Mouse (Mus musculus): ENCODE data around the gene Lrp3. TPM values are rescaled to one million over a fixed set of nuclear protein-coding genes. Genes with fewer than 3 reads are reported as not detected.

The Lrp3 gene
- polyA plus RNA-seq, 1 experiment from 2014 or later = 9.1 TPM

GRCm38 (mm10) chr7:35163600-35163999 is 51.7 kb downstream of the Lrp3 start:
- 0 out of 2 replicates have a peak, but pooled peaks cover 5% of the 10 kb centered on the region for H3K4me1 ChIP-seq (replicated peaks)
- no peak overlapping the region for H3K4me3 ChIP-seq (replicated peaks)
- H3K4me2 ChIP-seq = no peak overlapping the region
- no peak for ATAC-seq (ENCODE audit: insufficient number of reproducible peaks, insufficient read depth, low FRiP score, low TSS enrichment, low read depth)
- 76% methylated on average over 7 of the region's 7 CpGs for WGBS
- H3K36me3 ChIP-seq = no peaks in the 10 kb centered on the region
- no peaks in the 10 kb centered on the region for H3K9me3 ChIP-seq
- H3K9ac ChIP-seq (replicated peaks) = no peak overlapping the region
- H3K27ac ChIP-seq = no peak overlapping the region
- H3K27me3 ChIP-seq = peaks cover 4% of the 10 kb centered on the region; the same call in 1 of the 2 replicates

GRCm38 (mm10) chr7:35162443-35162842 is 52.9 kb downstream of the Lrp3 start:
- Histone ChIP-seq H3K4me2 (no peak overlapping the region), H3K4me1 (replicated peaks) (0 out of 2 replicates have a peak, but pooled peaks cover 5% of the 10 kb centered on the region), H3K36me3 (no peaks in the 10 kb centered on the region), H3K4me3 (replicated peaks) (no peak overlapping the region), H3K9ac (replicated peaks) (no peak overlapping the region), H3K9me3 (no peaks in the 10 kb centered on the region), H3K27me3 (peaks cover 2% of the 10 kb centered on the region; the same call in 1 of the 2 replicates), H3K27ac (no peak overlapping the region)
- ATAC-seq (ENCODE audit: insufficient number of reproducible peaks, insufficient read depth, low FRiP score, low TSS enrichment, low read depth) = no peak
- 82% methylated on average over 6 of the region's 6 CpGs for WGBS

- Histone ChIP-seq H3K36me3 (no peaks in the 10 kb centered on the region), H3K4me2 (no peak overlapping the region), H3K27ac (no peak overlapping the region), H3K27me3 (peaks cover 11% of the 10 kb centered on the region; the same call in 1 of the 2 replicates), H3K9ac (replicated peaks) (no peak overlapping the region), H3K4me1 (replicated peaks) (0 out of 2 replicates have a peak, but pooled peaks cover under 1% of the 10 kb centered on the region), H3K9me3 (no peaks in the 10 kb centered on the region), H3K4me3 (replicated peaks) (no peak overlapping the region)
- 67% methylated on average over 3 of the region's 3 CpGs for WGBS
- ATAC-seq (ENCODE audit: insufficient number of reproducible peaks, insufficient read depth, low FRiP score, low TSS enrichment, low read depth) = no peak
Observed at GRCm38 (mm10) chr7:35157512-35157911, 57.8 kb downstream of the Lrp3 start.

- Histone ChIP-seq H3K4me2 (no peak overlapping the region), H3K4me3 (replicated peaks) (no peak overlapping the region), H3K9ac (replicated peaks) (no peak overlapping the region), H3K36me3 (no peaks in the 10 kb centered on the region), H3K4me1 (replicated peaks) (peaks cover 5% of the 10 kb centered on the region; the same call in 1 of the 2 replicates), H3K9me3 (no peaks in the 10 kb centered on the region), H3K27ac (no peak overlapping the region), H3K27me3 (peaks cover 11% of the 10 kb centered on the region; the same call in 1 of the 2 replicates)
- WGBS = 70% methylated on average over 15 of the region's 16 CpGs
- ATAC-seq (ENCODE audit: insufficient number of reproducible peaks, insufficient read depth, low FRiP score, low TSS enrichment, low read depth) = no peak
Observed at GRCm38 (mm10) chr7:35156561-35157477, 58.5 kb downstream of the Lrp3 start.

GRCm38 (mm10) chr7:35154449-35154848 is 60.8 kb downstream of the Lrp3 start:
- Histone ChIP-seq H3K27me3 (peaks cover 11% of the 10 kb centered on the region; the same call in 1 of the 2 replicates), H3K9ac (replicated peaks) (no peak overlapping the region), H3K36me3 (no peaks in the 10 kb centered on the region), H3K4me1 (replicated peaks) (peaks cover 7% of the 10 kb centered on the region; the same call in 1 of the 2 replicates), H3K4me2 (no peak overlapping the region), H3K27ac (no peak overlapping the region), H3K9me3 (no peaks in the 10 kb centered on the region), H3K4me3 (replicated peaks) (no peak overlapping the region)
- ATAC-seq (ENCODE audit: insufficient number of reproducible peaks, insufficient read depth, low FRiP score, low TSS enrichment, low read depth) = no peak
- 82% methylated on average over 12 of the region's 12 CpGs for WGBS

- no peak overlapping the region for H3K4me3 ChIP-seq (replicated peaks)
- no peak overlapping the region for H3K4me2 ChIP-seq
- no peaks in the 10 kb centered on the region for H3K36me3 ChIP-seq
- no peaks in the 10 kb centered on the region for H3K9me3 ChIP-seq
- H3K27me3 ChIP-seq = 0 out of 2 replicates have a peak, but pooled peaks cover 3% of the 10 kb centered on the region
- ATAC-seq (ENCODE audit: insufficient number of reproducible peaks, insufficient read depth, low FRiP score, low TSS enrichment, low read depth) = no peak
- H3K9ac ChIP-seq (replicated peaks) = no peak overlapping the region
- no peak overlapping the region for H3K27ac ChIP-seq
- peaks cover 11% of the 10 kb centered on the region; the same call in 1 of the 2 replicates for H3K4me1 ChIP-seq (replicated peaks)
- 66% methylated on average over 5 of the region's 5 CpGs for WGBS
Observed at GRCm38 (mm10) chr7:35150860-35151259, 64.4 kb downstream of the Lrp3 start.

Other genes starting within 250 kb of the Lrp3 start
- 55.5 and 58.0 TPM in 2 replicates for gene Cebpg, start 158.9 kb downstream of the Lrp3 start, polyA plus RNA-seq (2016; fragmentation: Nextera tagmentation; extraction: Ambion mirVana)
- 1.6 and 1.8 TPM in 2 replicates for gene Cebpa, start 96.2 kb downstream of the Lrp3 start, polyA plus RNA-seq (2016; fragmentation: Nextera tagmentation; extraction: Ambion mirVana)
- gene Slc7a10, start 29.1 kb downstream of the Lrp3 start, polyA plus RNA-seq (2016; fragmentation: Nextera tagmentation; extraction: Ambion mirVana) = 0.38 and 0.64 TPM in 2 replicates
- 18.7 and 18.9 TPM in 2 replicates for gene Gpatch1, start 102.9 kb upstream of the Lrp3 start, polyA plus RNA-seq (2016; fragmentation: Nextera tagmentation; extraction: Ambion mirVana)
- 2.5 and 2.7 TPM in 2 replicates for gene Rhpn2, start 118.7 kb upstream of the Lrp3 start, polyA plus RNA-seq (2016; fragmentation: Nextera tagmentation; extraction: Ambion mirVana)
- gene Faap24, start 181.3 kb upstream of the Lrp3 start, polyA plus RNA-seq (2016; fragmentation: Nextera tagmentation; extraction: Ambion mirVana) = 14.7 and 16.5 TPM in 2 replicates
- 55.0 and 56.9 TPM in 2 replicates for gene Cep89, start 181.5 kb upstream of the Lrp3 start, polyA plus RNA-seq (2016; fragmentation: Nextera tagmentation; extraction: Ambion mirVana)
- gene Slc7a9, start 233.3 kb upstream of the Lrp3 start, polyA plus RNA-seq (2016; fragmentation: Nextera tagmentation; extraction: Ambion mirVana) = 0.21 TPM in 1 of 2 replicates, not detected in the other

Data from limb, embryonic 12.5 days (tissue).